Mouse (Mus musculus): ENCODE data around the gene Exd1.
A peak's percentile ranks its signal among the peaks of the same experiment; 100 is the strongest.

Exd1 gene

GRCm38 (mm10) chr2:119547522-119548370 lies at the start of gene Exd1, which contains the start of gene Chp1:
TSS of gene Exd1 (minus strand) at chr2:119547627.
TSS of gene Chp1 (plus strand) at chr2:119547697.
- peak; percentile 96 for DNase-seq (ENCODE audit: low read depth)

DNA sequence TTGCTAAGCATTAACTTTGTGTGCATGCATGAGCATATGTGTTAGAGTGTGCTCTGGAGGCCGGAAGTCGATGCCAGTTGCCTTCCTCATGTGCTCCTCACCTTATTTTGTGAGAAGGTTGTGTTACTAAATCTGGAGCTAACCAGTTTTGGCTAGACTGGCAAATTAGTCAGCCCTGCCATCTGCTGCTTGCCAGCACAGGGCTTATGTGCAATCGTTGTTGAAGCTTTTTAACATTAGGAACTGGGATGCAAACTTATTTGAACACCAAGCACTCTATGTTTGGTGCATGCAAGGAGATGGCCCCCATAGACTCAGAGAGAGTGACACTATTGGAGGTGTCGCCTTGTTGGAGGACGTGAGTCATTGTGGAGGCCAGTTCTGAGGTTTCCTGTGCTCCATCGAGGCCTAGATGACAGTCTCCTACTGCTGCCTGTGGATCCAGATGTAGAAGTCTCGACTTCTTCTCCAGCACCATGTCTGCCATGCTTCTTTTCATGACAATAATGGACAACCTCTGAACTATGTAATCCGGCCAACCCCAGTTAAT lies 49.4 kb upstream of the Exd1 start:
- DNase-seq (ENCODE audit: low read depth) = no peak

GRCm38 (mm10) chr2:119595308-119595707 lies 47.9 kb upstream of the Exd1 start:
- no peak for DNase-seq (ENCODE audit: low read depth)

- peak; percentile 97 for DNase-seq (ENCODE audit: low read depth)
These were observed 46.9 kb upstream of the Exd1 start for GRCm38 (mm10) chr2:119594113-119594981.

DNA sequence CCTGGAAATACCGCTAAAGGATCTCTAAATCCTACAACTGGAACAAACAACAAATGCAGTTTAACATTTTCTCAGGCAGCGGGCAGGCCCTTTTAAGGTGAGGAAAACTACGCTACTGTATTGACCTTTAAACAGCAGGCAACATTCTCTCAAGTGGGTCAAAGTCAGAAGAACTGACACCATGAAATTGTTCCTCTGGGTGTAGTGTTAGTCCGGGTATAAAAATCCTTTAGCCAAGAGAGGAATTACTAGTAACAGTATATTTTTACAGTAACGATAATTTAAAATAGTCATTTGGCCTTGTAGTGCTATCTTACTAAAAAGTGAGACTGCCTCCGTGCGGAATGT lies 46.3 kb upstream of the Exd1 start:
- DNase-seq (ENCODE audit: low read depth) = no peak

DNA sequence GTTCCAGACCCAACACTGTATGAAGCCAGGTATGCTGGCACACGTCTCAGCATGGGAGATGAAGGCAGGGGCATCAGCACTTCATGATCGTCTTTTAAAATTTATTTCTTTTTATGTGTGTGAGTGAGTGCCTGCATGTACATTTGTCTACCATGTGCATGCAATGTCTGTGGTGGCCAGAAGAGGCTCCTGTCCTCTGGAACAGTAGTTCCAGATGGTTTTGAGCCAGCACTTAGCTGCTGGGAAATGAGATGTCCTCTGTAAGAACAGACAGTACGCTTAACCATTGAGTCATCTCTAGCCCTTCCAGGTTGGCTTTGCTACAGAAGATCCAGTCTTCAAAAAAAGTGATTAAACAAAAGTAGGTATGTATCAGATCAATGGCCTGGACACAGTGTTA lies 43.8 kb upstream of the Exd1 start:
- no peak for DNase-seq (ENCODE audit: low read depth)

DNA sequence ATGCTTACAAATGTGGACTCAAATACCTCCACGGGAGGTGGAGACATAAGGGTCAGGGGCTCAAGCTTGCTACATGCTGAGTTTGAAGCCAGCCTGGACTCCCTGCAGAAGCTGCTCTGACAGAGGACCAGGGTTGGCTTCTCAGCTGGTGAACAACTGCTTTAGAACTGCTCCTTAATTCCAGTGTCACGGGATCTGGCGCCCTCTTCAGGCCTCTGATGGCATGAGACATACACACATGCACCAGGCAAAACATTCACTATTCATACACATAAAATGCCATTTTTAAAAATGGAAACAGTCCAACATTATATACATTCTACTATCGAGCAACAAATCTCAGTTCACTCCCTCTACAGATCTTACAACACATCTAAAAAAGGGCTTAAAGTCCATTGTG lies 40.0 kb upstream of the Exd1 start:
- DNase-seq (ENCODE audit: low read depth) = no peak

DNA sequence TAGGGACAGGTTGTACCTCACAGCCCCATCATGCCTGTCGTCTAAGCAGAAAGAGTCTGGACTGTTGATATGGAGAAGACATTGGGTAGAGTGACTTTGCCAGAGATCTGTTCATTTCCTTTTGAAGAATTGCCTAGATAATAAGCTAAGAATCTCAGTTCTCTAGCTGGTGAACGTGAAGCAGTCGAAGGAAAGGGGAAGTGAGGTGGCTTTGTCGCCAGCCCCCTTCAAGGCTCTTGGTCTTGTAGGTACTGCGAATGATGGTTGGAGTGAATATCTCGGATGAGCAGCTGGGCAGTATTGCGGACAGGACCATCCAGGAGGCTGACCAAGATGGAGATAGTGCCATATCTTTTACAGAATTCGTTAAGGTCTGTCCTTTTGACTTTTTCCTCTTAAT lies 36.9 kb upstream of the Exd1 start:
- no peak for DNase-seq (ENCODE audit: low read depth)

DNA sequence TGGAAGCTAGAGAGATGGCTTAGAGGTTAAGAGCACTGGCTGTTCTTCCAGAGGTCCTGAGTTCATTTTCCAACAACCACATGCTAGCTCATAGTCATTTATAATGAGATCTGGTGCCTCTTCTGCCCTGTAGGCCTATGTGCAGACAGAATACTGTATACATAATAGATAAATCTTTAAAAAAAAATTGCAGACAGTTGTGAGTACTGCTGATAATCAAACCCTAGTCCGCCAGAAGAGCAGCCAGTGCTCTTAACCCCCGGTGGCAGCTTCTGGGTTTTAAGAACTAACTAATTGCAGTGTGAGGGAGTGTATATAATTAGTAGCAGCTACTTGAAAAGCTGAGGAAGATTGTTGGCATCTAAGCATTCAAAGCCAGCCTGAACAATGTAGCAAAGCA lies 36.0 kb upstream of the Exd1 start:
- no peak for DNase-seq (ENCODE audit: low read depth)

DNA sequence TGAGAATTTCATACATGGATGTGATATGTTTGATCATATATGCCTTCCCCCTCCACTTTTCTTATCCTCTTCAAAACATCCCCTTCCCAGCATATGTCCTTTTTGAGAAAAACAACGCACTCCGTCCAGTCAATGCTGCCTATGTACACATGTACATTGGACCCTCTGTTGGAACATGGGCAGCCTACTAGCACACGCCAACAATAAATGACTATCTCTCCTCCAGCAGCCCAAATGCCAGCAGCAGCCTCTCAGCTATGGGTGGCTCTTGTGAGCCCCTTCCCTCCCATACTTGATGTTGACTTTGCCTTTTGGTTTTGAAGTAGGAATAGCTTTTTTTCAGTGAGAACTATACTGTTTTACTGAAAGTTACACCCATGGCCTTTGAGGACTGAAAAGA lies 34.1 kb upstream of the Exd1 start:
- no peak for DNase-seq (ENCODE audit: low read depth)

DNA sequence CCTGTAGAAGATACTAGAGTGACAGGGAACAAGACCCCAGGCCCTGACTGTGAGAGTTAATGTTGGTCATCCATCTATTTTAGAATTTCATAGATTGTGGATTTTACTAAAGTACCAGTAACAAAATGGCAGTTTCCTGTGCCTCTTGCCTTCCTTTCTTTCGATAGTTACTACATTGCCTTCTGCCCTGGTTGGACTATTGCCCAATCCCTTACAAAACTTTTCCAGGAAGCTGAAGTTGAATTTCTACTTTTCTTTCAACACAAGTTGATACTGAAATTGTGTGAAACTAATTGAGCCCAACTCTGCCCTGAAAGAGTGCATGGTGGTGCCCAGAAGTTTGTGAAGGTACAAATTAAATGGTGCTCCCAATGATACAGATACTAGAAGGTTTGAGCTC lies 25.0 kb upstream of the Exd1 start:
- DNase-seq (ENCODE audit: low read depth) = no peak

DNA sequence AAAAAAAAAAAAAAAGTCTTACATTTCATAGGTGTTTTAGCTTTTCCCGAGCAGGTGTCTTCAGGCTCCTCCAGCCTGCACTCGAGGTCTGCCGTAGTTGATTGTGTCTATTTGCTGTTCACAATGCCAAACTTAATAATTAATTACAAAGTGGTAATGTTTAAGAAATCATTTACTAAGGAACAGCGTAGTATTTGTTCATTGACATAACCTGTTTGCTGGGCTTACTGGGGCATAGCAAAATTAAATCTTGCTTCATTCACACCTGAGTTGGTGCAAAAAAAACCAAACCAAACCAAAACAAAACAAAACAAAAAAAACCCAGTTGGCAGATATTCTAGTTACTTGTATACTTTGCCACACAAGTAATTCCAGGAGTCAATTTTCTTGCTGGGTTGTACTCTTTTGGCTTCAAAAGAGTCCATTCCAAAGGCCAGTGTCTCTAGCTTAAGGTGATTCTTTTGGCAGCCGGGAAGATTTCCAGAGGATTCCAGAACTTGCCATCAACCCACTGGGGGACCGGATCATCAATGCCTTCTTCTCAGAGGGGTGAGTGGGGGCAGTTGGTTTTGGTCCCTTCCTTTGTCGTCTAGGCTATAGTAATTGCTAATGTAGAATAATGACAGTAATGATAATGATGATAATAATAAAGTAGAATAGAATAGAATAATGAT lies 18.9 kb upstream of the Exd1 start:
- no peak for DNase-seq (ENCODE audit: low read depth)

GRCm38 (mm10) chr2:119565284-119565683 lies 17.9 kb upstream of the Exd1 start:
- DNase-seq (ENCODE audit: low read depth) = no peak

DNA sequence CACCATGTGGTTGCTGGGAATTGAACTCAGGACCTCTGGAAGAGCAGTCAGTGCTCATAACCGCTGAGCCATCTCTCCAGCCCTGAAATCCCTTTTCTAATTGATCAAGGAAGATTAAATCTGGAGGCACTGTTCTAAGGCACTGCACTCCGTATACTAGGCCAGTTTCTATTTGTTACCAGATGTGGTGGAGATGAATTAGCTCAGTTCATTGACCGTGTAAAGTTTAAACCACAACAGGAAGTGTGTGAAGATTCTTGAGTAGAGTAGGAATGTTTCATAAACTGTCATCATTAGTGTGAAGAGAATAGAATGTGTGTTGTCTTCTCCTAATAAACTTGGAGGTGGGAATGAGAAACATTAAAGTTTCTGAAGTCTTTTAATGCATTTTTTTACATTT lies 14.4 kb upstream of the Exd1 start:
- DNase-seq (ENCODE audit: low read depth) = no peak

GRCm38 (mm10) chr2:119558737-119559340 lies 11.4 kb upstream of the Exd1 start:
- no peak for DNase-seq (ENCODE audit: low read depth)

DNA sequence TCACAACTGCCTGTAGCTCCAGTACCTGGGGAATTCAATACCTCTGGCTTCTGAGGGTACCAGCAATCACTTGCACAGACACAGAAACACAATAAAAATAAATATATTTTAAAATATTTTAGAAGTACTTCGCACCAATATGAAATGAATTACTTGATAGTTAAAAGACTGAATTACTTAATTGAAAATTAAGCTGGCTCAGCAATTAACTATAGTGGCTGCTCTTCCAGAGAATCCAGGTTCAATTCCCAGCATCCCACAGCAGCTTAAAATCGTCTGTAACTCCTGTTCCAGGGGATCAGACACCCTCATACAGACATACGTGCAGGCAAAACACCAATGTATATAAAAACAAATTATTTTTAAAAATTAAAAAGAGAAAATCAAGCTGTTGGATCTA lies 10.6 kb upstream of the Exd1 start:
- no peak for DNase-seq (ENCODE audit: low read depth)

DNA sequence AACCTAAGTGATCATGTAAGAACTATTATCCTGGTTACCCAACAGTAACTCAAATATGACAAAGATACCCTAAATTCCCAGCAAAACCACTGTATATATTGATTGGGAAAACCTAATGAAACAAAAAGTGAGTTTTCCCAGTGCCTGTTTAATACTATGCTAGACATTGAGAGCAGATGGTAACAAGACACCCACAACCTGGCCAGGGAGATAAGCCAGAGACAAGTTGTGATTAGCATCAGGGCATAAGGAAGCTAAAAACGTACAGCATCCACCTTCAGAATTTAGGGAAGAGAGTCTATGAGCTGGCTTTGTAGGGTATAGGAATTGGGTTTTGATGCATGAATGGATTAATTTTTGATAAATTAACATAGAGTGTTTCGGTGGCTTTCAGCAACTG lies 2.3 kb upstream of the Exd1 start:
- no peak for DNase-seq (ENCODE audit: low read depth)

- DNase-seq (ENCODE audit: low read depth) = no peak
These were observed 1.3 kb upstream of the Exd1 start for GRCm38 (mm10) chr2:119548691-119549090.

GRCm38 (mm10) chr2:119548371-119548660 lies 889 bp upstream of the Exd1 start:
- DNase-seq (ENCODE audit: low read depth) = no peak

GRCm38 (mm10) chr2:119546848-119547521 lies 442 bp downstream of the Exd1 start:
- DNase-seq (ENCODE audit: low read depth) = peak; percentile 90

DNA sequence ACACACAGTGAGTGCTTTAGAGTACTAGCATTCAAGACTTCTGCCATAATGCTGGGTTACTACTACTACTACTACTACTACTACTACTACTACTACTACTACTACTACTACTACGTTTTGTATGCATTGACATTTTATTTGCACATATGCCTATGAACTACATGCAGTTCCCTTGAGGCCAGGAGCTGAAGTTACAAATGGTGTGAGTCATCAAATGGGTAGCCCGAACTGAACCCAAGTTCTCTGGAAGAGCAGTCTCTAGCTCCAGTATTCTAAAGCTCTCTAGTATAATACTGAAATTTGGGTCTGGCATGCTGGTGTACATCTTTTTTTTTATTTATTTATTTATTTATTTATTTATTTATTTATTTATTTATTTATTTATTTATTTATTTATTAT lies 3.8 kb downstream of the Exd1 start:
- no peak for DNase-seq (ENCODE audit: low read depth)

- DNase-seq (ENCODE audit: low read depth) = peak; percentile 40
These were observed 5.3 kb downstream of the Exd1 start for GRCm38 (mm10) chr2:119542106-119542505.

Data from c-Kit-positive CD71-positive TER-119-negative erythroid progenitor cells, embryonic 14.5 days (primary cell).